Mouse (Mus musculus) urinary bladder, postnatal 14 days (tissue): ENCODE measurements around the gene Gnai1.
"Not testable (repeated sequence)": the region's sequence is repeated elsewhere in the genome, so short reads cannot be mapped to it uniquely, and the experiment has no call there.

Experiments
- DNase-seq: peaks from one replicate; pipeline ENCODE4 v3.0.0; 2021; ENCODE audit warnings: low spot score

Gnai1 gene

GRCm38 (mm10) chr5:18360281-18360819 is at the start of gene Gnai1:
Gnai1 (minus strand) TSS chr5:18360355.
- DNase-seq = peak; percentile 68

GRCm38 (mm10) chr5:18367864-18368263 is 7.7 kb upstream of the Gnai1 start:
- no peak for DNase-seq

GRCm38 (mm10) chr5:18365460-18365859 is 5.3 kb upstream of the Gnai1 start:
- DNase-seq = no peak

GRCm38 (mm10) chr5:18360956-18361355 is 801 bp upstream of the Gnai1 start:
- DNase-seq = no peak

GRCm38 (mm10) chr5:18359376-18360280 is 527 bp downstream of the Gnai1 start:
- peak; percentile 29 for DNase-seq

- no peak for DNase-seq
These were observed 1.4 kb downstream of the Gnai1 start for GRCm38 (mm10) chr5:18358778-18359177.

GRCm38 (mm10) chr5:18358191-18358590 is 2.0 kb downstream of the Gnai1 start:
- peak; percentile 52 for DNase-seq

- DNase-seq = no peak
These were observed 12.9 kb downstream of the Gnai1 start for GRCm38 (mm10) chr5:18347297-18347696.

- no peak for DNase-seq
These were observed 16.6 kb downstream of the Gnai1 start for GRCm38 (mm10) chr5:18343455-18344142.

- DNase-seq = no peak
These were observed 17.2 kb downstream of the Gnai1 start for GRCm38 (mm10) chr5:18342765-18343454.

GRCm38 (mm10) chr5:18341876-18342275 is 18.3 kb downstream of the Gnai1 start:
- not testable (repeated sequence) for DNase-seq

- DNase-seq = no peak
These were observed 27.9 kb downstream of the Gnai1 start for GRCm38 (mm10) chr5:18332256-18332655.

- DNase-seq = no peak
These were observed 29.4 kb downstream of the Gnai1 start for GRCm38 (mm10) chr5:18330726-18331125.

- no peak for DNase-seq
These were observed 34.0 kb downstream of the Gnai1 start for GRCm38 (mm10) chr5:18326159-18326558.

GRCm38 (mm10) chr5:18323534-18323933 is 36.6 kb downstream of the Gnai1 start:
- DNase-seq = no peak

- no peak for DNase-seq
These were observed 38.5 kb downstream of the Gnai1 start for GRCm38 (mm10) chr5:18321661-18322060.

GRCm38 (mm10) chr5:18318846-18319245 is 41.3 kb downstream of the Gnai1 start:
- no peak for DNase-seq

GRCm38 (mm10) chr5:18307229-18307804 is 52.8 kb downstream of the Gnai1 start:
- DNase-seq = no peak

- no peak for DNase-seq
These were observed 63.6 kb downstream of the Gnai1 start for GRCm38 (mm10) chr5:18296584-18296983.

- no peak for DNase-seq
These were observed 67.4 kb downstream of the Gnai1 start for GRCm38 (mm10) chr5:18292744-18293143.

- no peak for DNase-seq
These were observed 70.6 kb downstream of the Gnai1 start for GRCm38 (mm10) chr5:18289530-18289929.

- DNase-seq = no peak
These were observed 71.5 kb downstream of the Gnai1 start for GRCm38 (mm10) chr5:18288694-18289093.
